Mouse (Mus musculus): ENCODE results near the gene Fam234b. TPM values are rescaled to one million over a fixed set of nuclear protein-coding genes. Genes with fewer than 3 reads are reported as not detected.

The Fam234b gene
- total RNA-seq, 2 experiments from 2014 or later = 2.1 to 2.8 TPM

- ATAC-seq (ENCODE audit: poor library complexity, severe bottlenecking) = no peak
Measured at GRCm38 (mm10) chr6:135219916-135220315, 22.1 kb downstream of the Fam234b start.

GRCm38 (mm10) chr6:135223786-135224416 is 26.1 kb downstream of the Fam234b start:
- ATAC-seq (ENCODE audit: poor library complexity, severe bottlenecking) = no peak

GRCm38 (mm10) chr6:135228465-135228941 is 30.7 kb downstream of the Fam234b start:
- ATAC-seq (ENCODE audit: poor library complexity, severe bottlenecking) = peak; percentile 91

- ATAC-seq (ENCODE audit: poor library complexity, severe bottlenecking) = no peak
Measured at GRCm38 (mm10) chr6:135230586-135230985, 32.8 kb downstream of the Fam234b start.

GRCm38 (mm10) chr6:135232443-135233182 is 34.8 kb downstream of the Fam234b start:
- no peak for ATAC-seq (ENCODE audit: poor library complexity, severe bottlenecking)

- no peak for ATAC-seq (ENCODE audit: poor library complexity, severe bottlenecking)
Measured at GRCm38 (mm10) chr6:135235742-135236141, 38.0 kb downstream of the Fam234b start.

GRCm38 (mm10) chr6:135236576-135236975 is 38.8 kb downstream of the Fam234b start:
- ATAC-seq (ENCODE audit: poor library complexity, severe bottlenecking) = no peak

- ATAC-seq (ENCODE audit: poor library complexity, severe bottlenecking) = peak; percentile 33; the same call in 1 of the 2 replicates
Measured at GRCm38 (mm10) chr6:135237326-135237725, 39.5 kb downstream of the Fam234b start.

- no peak for ATAC-seq (ENCODE audit: poor library complexity, severe bottlenecking)
Measured at GRCm38 (mm10) chr6:135238211-135238610, 40.4 kb downstream of the Fam234b start.

GRCm38 (mm10) chr6:135240361-135240760 is 42.6 kb downstream of the Fam234b start:
- peak; percentile 81 for ATAC-seq (ENCODE audit: poor library complexity, severe bottlenecking)

- ATAC-seq (ENCODE audit: poor library complexity, severe bottlenecking) = no peak
Measured at GRCm38 (mm10) chr6:135245586-135245985, 47.8 kb downstream of the Fam234b start.

GRCm38 (mm10) chr6:135247861-135248260 is 50.1 kb downstream of the Fam234b start:
- no peak for ATAC-seq (ENCODE audit: poor library complexity, severe bottlenecking)

GRCm38 (mm10) chr6:135249846-135250531 is 52.2 kb downstream of the Fam234b start:
- ATAC-seq (ENCODE audit: poor library complexity, severe bottlenecking) = peak; percentile 49

GRCm38 (mm10) chr6:135250926-135251699 is 53.3 kb downstream of the Fam234b start:
- ATAC-seq (ENCODE audit: poor library complexity, severe bottlenecking) = no peak

GRCm38 (mm10) chr6:135251849-135252727 is 54.3 kb downstream of the Fam234b start:
- ATAC-seq (ENCODE audit: poor library complexity, severe bottlenecking) = peak; percentile 67

GRCm38 (mm10) chr6:135252728-135253077 is 54.9 kb downstream of the Fam234b start:
- peak; percentile 91 for ATAC-seq (ENCODE audit: poor library complexity, severe bottlenecking)

- ATAC-seq (ENCODE audit: poor library complexity, severe bottlenecking) = no peak
Measured at GRCm38 (mm10) chr6:135254153-135254552, 56.4 kb downstream of the Fam234b start, which contains the start of gene Gsg1. Gene Gsg1, minus strand, starts transcription at chr6:135254351.

- no peak for ATAC-seq (ENCODE audit: poor library complexity, severe bottlenecking)
Measured at GRCm38 (mm10) chr6:135260435-135260834, 62.7 kb downstream of the Fam234b start.

- ATAC-seq (ENCODE audit: poor library complexity, severe bottlenecking) = peak; percentile 80
Measured at GRCm38 (mm10) chr6:135261124-135261523, 63.3 kb downstream of the Fam234b start.

- no peak for ATAC-seq (ENCODE audit: poor library complexity, severe bottlenecking)
Measured at GRCm38 (mm10) chr6:135262565-135262964, 64.8 kb downstream of the Fam234b start.
